In genomic region chr11:64937226-64937625, GRCm38 (mm10) we compare ENCODE assay signal across 19 mouse cellular contexts.
"Had no signal": no experiment of that assay in that cellular context is flagged by ENCODE, and none has a peak within 500 bp of the region (broad histone marks: within the 10 kb centered on the region; RNA-seq: fewer than 3 reads in every experiment).

No protein-coding gene starts in this region.

- ATAC-seq: midbrain, embryonic 16.5 days had no signal

- DNase-seq: lung, adult 18-20 months; lung, embryonic 14.5 days; lung, postnatal 10 days; lung, postnatal 4 days; midbrain, embryonic 14.5 days; retina, postnatal 1 day; right cerebral cortex, adult 18-20 months; right cerebral cortex, postnatal 25 days; right cerebral cortex, postnatal 4 days; spleen, adult 18-20 months; thymus, adult 18-20 months; thymus, postnatal 14 days; thymus, postnatal 36 days had no signal

- H3K36me3 ChIP-seq: midbrain, embryonic 10.5 days; midbrain, embryonic 12.5 days; neural tube, embryonic 13.5 days; neural tube, embryonic 15.5 days had no signal

- H3K4me1 ChIP-seq: midbrain, embryonic 12.5 days; neural tube, embryonic 13.5 days; neural tube, embryonic 15.5 days had no signal

- H3K4me3 ChIP-seq: midbrain, embryonic 10.5 days; midbrain, embryonic 12.5 days; myocyte; neural tube, embryonic 13.5 days; neural tube, embryonic 15.5 days had no signal

- H3K4me2 ChIP-seq: lung, embryonic 14.5 days; midbrain, embryonic 12.5 days; neural tube, embryonic 13.5 days; neural tube, embryonic 15.5 days had no signal

- H3K9me3 ChIP-seq: midbrain, embryonic 10.5 days; midbrain, embryonic 12.5 days; neural tube, embryonic 13.5 days; neural tube, embryonic 15.5 days had no signal

- H3K9ac ChIP-seq: lung, embryonic 14.5 days; midbrain, embryonic 12.5 days; neural tube, embryonic 13.5 days; neural tube, embryonic 15.5 days had no signal

- H3K27me3 ChIP-seq: midbrain, embryonic 12.5 days; neural tube, embryonic 13.5 days; neural tube, embryonic 15.5 days had no signal

- H3K27ac ChIP-seq: midbrain, embryonic 10.5 days; midbrain, embryonic 12.5 days; neural tube, embryonic 13.5 days; neural tube, embryonic 15.5 days had no signal
